In genomic region chr17:32483200-32483599, GRCm38 (mm10) we compare ENCODE assay signal across 8 mouse cellular contexts. TPM values are rescaled to one million over a fixed set of nuclear protein-coding genes. Genes with fewer than 3 reads are reported as not detected.
DNase-seq lines count a peak whose midpoint lies in the region; ATAC-seq and TF ChIP-seq lines count a peak whose summit lies in the region.

No protein-coding gene starts in this region.

- in situ Hi-C loops in Patski (cut with MboI; ENCODE audit: low pct_unique_long_range_greater_than_20kb), result loop anchor here (5.0 to 25.0 kb wide), 3 partner anchors 141 to 796 kb away; partner anchors contain the start of gene Cryaa

- no peak overlapping the region for H3K27ac ChIP-seq in hindbrain, embryonic 14.5 days
- H3K27ac ChIP-seq in left cerebral cortex, adult 2 months, result no peak overlapping the region

- peaks cover 24% of the 10 kb centered on the region for H3K27me3 ChIP-seq in Patski
- no peaks in the 10 kb centered on the region for H3K27me3 ChIP-seq in hindbrain, embryonic 14.5 days (ENCODE audit: control insufficient read depth, insufficient read depth, low read length)

- H3K4me3 ChIP-seq in hindbrain, embryonic 14.5 days (replicated peaks; ENCODE audit: low read length), result peak overlapping the region; percentile 15
- peak overlapping the region; percentile 9; the same call in 1 of the 2 replicates for H3K4me3 ChIP-seq in left cerebral cortex, adult 2 months

- ATAC-seq in Patski, result peak; percentile 73
- peak; percentile 57 for ATAC-seq in hindbrain, embryonic 14.5 days (ENCODE audit: low FRiP score)

- no peak overlapping the region for H3K9ac ChIP-seq in hindbrain, embryonic 14.5 days

- no peaks in the 10 kb centered on the region for H3K4me1 ChIP-seq in hindbrain, embryonic 14.5 days (replicated peaks; ENCODE audit: control insufficient read depth, insufficient read depth, low read length)

- peak overlapping the region; percentile 35 for H3K4me2 ChIP-seq in hindbrain, embryonic 14.5 days (replicated peaks)

- TF ChIP-seq CTCF in Patski (IDR thresholded peaks at IDR 0.05), result peak; percentile 94
- peak; percentile 76 for TF ChIP-seq CTCF in left cerebral cortex, adult 2 months (IDR thresholded peaks at IDR 0.05)

- POLR2A ChIA-PET in Patski (lab: Charles Lee), result no interaction called here

- H3K36me3 ChIP-seq in hindbrain, embryonic 14.5 days (replicated peaks; ENCODE audit: control insufficient read depth, insufficient read depth), result no peaks in the 10 kb centered on the region

- 15% methylated on average over 18 of the region's 18 CpGs for whole genome bisulfite sequencing in hindbrain, embryonic 14.5 days

- peak; percentile 3 for DNase-seq in Patski (ENCODE audit: low read depth, low spot score)
- DNase-seq in cerebellum, postnatal 10 days, result peak; percentile 93
- DNase-seq in frontal cortex, postnatal 25 days (ENCODE audit: low spot score in 2 of 2), result peak; percentile 19 to 39
- peak; percentile 73 for DNase-seq in hindbrain, embryonic 14.5 days (ENCODE audit: low spot score)
- peak; percentile 44 to 49 for DNase-seq in left cerebral cortex, adult 2 months (ENCODE audit: extremely low spot score in 1 of 2, low spot score in 2 of 2)
- peak; percentile 86 to 90 for DNase-seq in lung, postnatal 4 days
- peak; percentile 51 to 54 for DNase-seq in right cerebral cortex, adult 2 months (ENCODE audit: low spot score in 2 of 2)
- peak; percentile 73 for DNase-seq in urinary bladder, postnatal 25 days (ENCODE audit: low spot score)

- intact Hi-C loops in left cerebral cortex, adult 2 months (cut with DNase I), result no loop called here

- no peaks in the 10 kb centered on the region for H3K9me3 ChIP-seq in hindbrain, embryonic 14.5 days (ENCODE audit: control insufficient read depth, low read length)

- CTCF ChIA-PET in Patski (lab: Charles Lee), result interaction anchor here (0.9 kb wide), 1 partner anchor 8 kb away, joined by 4 read pairs; no protein-coding TSS in a partner anchor

RNA-seq across cellular contexts. Expression of gene Cyp4f17, which starts 22.6 kb away (rescaled TPM):
- polyA plus RNA-seq in Patski (2021), result 0.30 TPM
- 6.8 and 10.5 TPM in 2 replicates for polyA plus RNA-seq in hindbrain, embryonic 14.5 days (2014; fragmentation: Nextera tagmentation; extraction: Ambion mirVana)
- 1 to 10 TPM; 3.6 to 5.1 TPM for total RNA-seq in left cerebral cortex, adult 2 months (2021)

RNA-seq across cellular contexts. Expression of gene Cyp4f39, which starts 30.7 kb away (rescaled TPM):
- polyA plus RNA-seq in Patski (2021), result not detected
- 0.99 and 1.2 TPM in 2 replicates for polyA plus RNA-seq in hindbrain, embryonic 14.5 days (2014; fragmentation: Nextera tagmentation; extraction: Ambion mirVana)
- not detected for total RNA-seq in left cerebral cortex, adult 2 months (2021)

RNA-seq across cellular contexts. Expression of gene Cyp4f16, which starts 53.2 kb away (rescaled TPM):
- polyA plus RNA-seq in Patski (2021), result 20.9 TPM
- polyA plus RNA-seq in hindbrain, embryonic 14.5 days (2014; fragmentation: Nextera tagmentation; extraction: Ambion mirVana), result 15.2 and 17.1 TPM in 2 replicates
- 1 to 10 TPM; 6.0 to 6.1 TPM for total RNA-seq in left cerebral cortex, adult 2 months (2021)

RNA-seq across cellular contexts. Expression of gene Pglyrp2, which starts 59.2 kb away (rescaled TPM):
- not detected for polyA plus RNA-seq in Patski (2021)
- not detected in 2 replicates for polyA plus RNA-seq in hindbrain, embryonic 14.5 days (2014; fragmentation: Nextera tagmentation; extraction: Ambion mirVana)
- total RNA-seq in left cerebral cortex, adult 2 months (2021), result not detected

Comparison
In these comparisons a context has a peak if more than half of its experiments do, and no peak if none do; other contexts are left out.
1. DNase-seq: peak in every context shown above with its lines; median percentile 93 in cerebellum, postnatal 10 days; 88 in lung, postnatal 4 days; 73 in hindbrain, embryonic 14.5 days; 73 in urinary bladder, postnatal 25 days; 52 in right cerebral cortex, adult 2 months; 46 in left cerebral cortex, adult 2 months; 29 in frontal cortex, postnatal 25 days; 3 in Patski.